Mouse (Mus musculus) cerebral cortex, adult 2 months (tissue): ENCODE data around the gene Hspa12a.

Source experiments
- WGBS: fragments of 180-500 bp; shearing (Covaris S2); methylation state at CpG from one replicate; pipeline ENCODE4 v1.1.7; 2018; 5-methylcytosine and 5-hydroxymethylcytosine counted together

Gene Hspa12a

DNA sequence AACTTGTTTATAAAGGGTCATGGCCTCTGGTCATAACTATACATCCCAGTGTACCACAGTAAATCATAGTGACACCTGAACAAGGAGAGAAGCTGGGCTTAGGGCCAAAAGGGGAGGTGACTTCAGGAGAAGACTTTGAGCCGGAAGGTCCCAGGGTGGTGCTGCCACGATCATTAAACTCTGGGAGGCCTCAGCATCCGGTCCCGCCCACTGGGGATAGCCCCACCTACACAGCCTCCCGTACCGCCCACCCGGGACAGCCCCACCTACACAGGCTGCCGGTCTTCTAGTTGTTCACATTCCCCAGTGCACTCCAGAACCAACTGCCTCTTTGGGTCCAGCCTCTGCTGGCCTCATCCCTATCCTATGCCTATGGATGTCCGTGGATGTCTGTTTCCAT is 184.0 kb downstream of the Hspa12a start, which contains the start of gene Pnliprp2:
Gene Pnliprp2, plus strand, starts transcription at position 297 of the 400 bp plus-strand sequence.
- 74% methylated on average over 9 of the region's 9 CpGs for WGBS

DNA sequence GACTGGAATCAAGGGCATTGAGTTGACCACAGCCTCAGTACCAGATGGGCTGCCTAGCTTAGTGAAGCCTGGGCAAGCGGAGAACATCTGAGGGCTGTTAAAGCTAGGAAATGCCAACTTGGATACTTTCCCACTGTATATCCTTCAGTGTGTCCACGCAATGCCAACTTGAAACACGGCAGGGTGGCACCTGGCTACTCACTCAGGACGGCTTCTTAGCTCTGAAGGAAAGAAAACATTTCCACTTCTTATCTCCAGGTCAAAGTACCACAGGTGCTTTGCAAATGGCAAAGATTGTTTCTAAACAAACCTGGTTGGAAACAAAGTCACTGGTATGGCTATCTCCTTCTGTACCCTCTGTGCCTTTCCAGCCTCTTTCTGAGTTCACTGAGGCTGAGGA is 184.6 kb downstream of the Hspa12a start:
- 90% methylated on average over 4 of the region's 4 CpGs for WGBS

DNA sequence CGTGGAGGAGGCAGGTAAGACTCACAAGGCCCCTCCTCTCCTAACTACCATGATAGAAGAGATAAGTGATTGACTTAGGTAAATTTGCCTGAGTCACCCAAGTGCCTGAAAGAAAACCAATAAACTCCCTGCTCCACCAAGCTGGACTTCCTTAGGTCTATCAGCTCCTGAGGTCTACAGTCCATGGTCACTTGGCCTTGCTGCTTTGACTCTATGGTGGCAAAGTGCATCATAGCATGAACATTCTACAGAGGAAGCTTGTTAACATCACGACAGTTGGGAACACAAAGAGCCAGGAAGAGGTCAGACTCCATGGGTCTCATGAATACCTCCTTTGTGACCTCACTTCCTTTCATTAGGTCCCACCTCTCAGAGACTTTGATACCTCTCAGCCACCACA is 191.9 kb downstream of the Hspa12a start:
- 72% methylated on average over 2 of the region's 2 CpGs for WGBS

DNA sequence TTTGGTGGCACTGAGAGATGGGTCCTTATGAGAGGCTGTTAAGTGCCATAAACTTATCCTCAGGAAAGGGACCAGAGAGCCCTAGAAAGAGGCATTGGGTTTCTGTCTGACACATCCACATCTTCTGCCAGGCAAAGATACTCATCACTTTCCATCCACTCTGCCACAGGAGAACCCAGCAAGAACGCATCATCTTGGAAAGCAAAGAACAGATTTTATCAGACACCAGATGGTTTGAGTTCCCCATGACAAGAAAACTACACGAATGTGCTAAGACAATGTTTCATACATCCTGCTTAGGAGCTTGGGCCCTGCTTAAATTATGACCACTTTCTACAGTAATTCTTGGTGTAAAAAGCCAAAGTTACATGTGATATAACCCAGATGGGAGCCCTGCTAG is 192.6 kb downstream of the Hspa12a start:
- 55% methylated on average over 2 of the region's 2 CpGs for WGBS

DNA sequence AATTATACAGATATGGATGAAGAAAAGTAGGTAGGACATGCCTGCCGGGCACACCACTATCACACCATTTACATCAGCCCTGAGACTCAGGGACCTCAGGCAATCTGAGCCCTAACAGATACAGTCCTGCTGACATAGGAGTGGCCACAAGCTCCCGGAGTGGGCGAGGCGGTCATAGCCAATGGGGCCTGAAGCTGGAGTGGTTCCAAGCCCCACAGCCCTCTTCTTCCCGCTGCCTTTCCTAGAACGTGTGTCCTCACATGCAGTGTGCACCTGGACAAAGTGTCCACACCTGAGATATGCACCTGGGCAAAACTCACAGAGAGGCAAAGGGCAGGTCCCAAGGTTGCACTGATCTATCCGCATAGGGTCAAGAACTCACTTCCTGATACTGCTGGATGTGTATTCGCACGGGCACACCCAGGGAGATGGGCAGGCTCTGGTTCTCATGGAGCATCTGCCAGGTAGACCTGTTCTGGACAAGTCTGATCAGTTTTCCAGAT is 195.9 kb downstream of the Hspa12a start:
- 91% methylated on average over 9 of the region's 9 CpGs for WGBS
